9 mouse cellular contexts compared by ENCODE assay signal in the genomic region with DNA sequence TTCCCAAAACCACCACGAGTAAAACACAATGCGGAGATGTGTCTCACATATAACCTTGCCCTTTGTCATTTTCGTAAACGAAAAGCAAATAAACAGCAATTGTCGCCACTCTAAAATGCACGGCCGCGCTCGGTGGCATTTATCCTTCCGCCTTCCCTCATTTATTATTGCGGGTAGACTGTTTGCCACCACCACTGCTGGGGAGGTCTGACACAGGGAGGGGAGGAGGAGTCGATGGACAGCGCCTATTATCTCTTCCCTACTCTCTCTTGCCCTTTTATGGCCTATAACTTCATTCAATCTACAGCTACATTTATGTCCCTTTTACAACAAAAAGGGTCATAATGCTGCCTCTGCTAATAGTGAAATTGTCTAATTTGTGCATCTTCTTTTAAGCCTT.
A peak's percentile ranks its signal among the peaks of the same experiment; 100 is the strongest.
DNase-seq lines count a peak whose midpoint lies in the region; ATAC-seq lines count a peak whose summit lies in the region.
"Had no signal": no experiment of that assay in that cellular context is flagged by ENCODE, and none has a peak within 500 bp of the region (broad histone marks: within the 10 kb centered on the region; RNA-seq: fewer than 3 reads in every experiment).

No protein-coding gene starts in this region.

- ATAC-seq in hindbrain, embryonic 12.5 days (ENCODE audit: low FRiP score) = peak; percentile 55; the same call in 1 of the 2 replicates
- ATAC-seq in liver, embryonic 16.5 days (ENCODE audit: low read depth) = no peak

- peak; percentile 3 for DNase-seq in adrenal gland, postnatal 10 days
- no peak for DNase-seq in adrenal gland, postnatal 4 days (ENCODE audit: low spot score in 2 of 2)
- DNase-seq in brain, adult 2 months (ENCODE audit: low read depth, low spot score) = peak; percentile 4
- DNase-seq in urinary bladder, adult 2 months (ENCODE audit: low spot score) = no peak
- DNase-seq in spleen, adult 18-20 months = no peak
- DNase-seq in gastrocnemius, adult 8-10 months (ENCODE audit: low spot score in 2 of 2) = no peak

- H3K27ac ChIP-seq in hindbrain, embryonic 12.5 days = peak overlapping the region; percentile 77
- H3K27ac ChIP-seq in liver, embryonic 16.5 days (ENCODE audit: low read length) = no peak overlapping the region

- peak overlapping the region; percentile 35; the same call in 1 of the 2 replicates for H3K4me3 ChIP-seq in hindbrain, embryonic 12.5 days
- H3K4me3 ChIP-seq in liver, embryonic 16.5 days (ENCODE audit: low read depth, low read length) = no peak overlapping the region; the same call in 1 of the 2 replicates

- no peaks in the 10 kb centered on the region for H3K36me3 ChIP-seq in hindbrain, embryonic 12.5 days
- H3K36me3 ChIP-seq in liver, embryonic 16.5 days (ENCODE audit: control insufficient read depth, insufficient read depth) = no peaks in the 10 kb centered on the region

- no peaks in the 10 kb centered on the region for H3K27me3 ChIP-seq in hindbrain, embryonic 12.5 days
- no peaks in the 10 kb centered on the region for H3K27me3 ChIP-seq in liver, embryonic 16.5 days (ENCODE audit: control insufficient read depth, insufficient read depth, low read depth, low read length)

- 16% methylated on average over 13 of the region's 13 CpGs for WGBS in hindbrain, embryonic 12.5 days
- 30% methylated on average over 13 of the region's 13 CpGs for WGBS in liver, embryonic 16.5 days (ENCODE audit: insufficient replicate concordance)

- H3K9ac ChIP-seq in hindbrain, embryonic 12.5 days = peak overlapping the region; percentile 60; the same call in 1 of the 2 replicates
- H3K9ac ChIP-seq in liver, embryonic 16.5 days (ENCODE audit: low read depth, low read length) = no peak overlapping the region

- H3K4me1 ChIP-seq in hindbrain, embryonic 12.5 days = peaks cover 12% of the 10 kb centered on the region
- no peaks in the 10 kb centered on the region for H3K4me1 ChIP-seq in liver, embryonic 16.5 days (ENCODE audit: control insufficient read depth, low read depth, low read length)
- H3K4me1 ChIP-seq: megakaryocyte, embryonic 14.5 days had no signal

- peak overlapping the region; percentile 63 for H3K4me2 ChIP-seq in hindbrain, embryonic 12.5 days (replicated peaks)
- peak overlapping the region; percentile 27 for H3K4me2 ChIP-seq in liver, embryonic 16.5 days (ENCODE audit: low read depth, low read length)

- H3K9me3 ChIP-seq in hindbrain, embryonic 12.5 days (replicated peaks) = no peaks in the 10 kb centered on the region
- H3K9me3 ChIP-seq in liver, embryonic 16.5 days (replicated peaks; ENCODE audit: control insufficient read depth, low read length) = no peaks in the 10 kb centered on the region
- H3K9me3 ChIP-seq: megakaryocyte, embryonic 14.5 days had no signal

Comparison
In these comparisons a context has a peak if more than half of its experiments do, and no peak if none do; other contexts are left out.
1. DNase-seq: peak in adrenal gland, postnatal 10 days (single experiment) and brain, adult 2 months (single experiment); none in adrenal gland, postnatal 4 days (0 of 2), urinary bladder, adult 2 months (single experiment), spleen, adult 18-20 months (0 of 2) and gastrocnemius, adult 8-10 months (0 of 2).